Mouse (Mus musculus) megakaryocyte, embryonic 14.5 days (primary cell): ENCODE results near the gene Exosc2.

Experiments used
- FLI1 ChIP-seq: IDR thresholded peaks from 2 replicates; pipeline ENCODE4 v1.6.1; 2012; ENCODE audit warnings: low read length, inconsistent platforms, mixed read lengths
- GATA1 ChIP-seq: IDR thresholded peaks from 3 replicates; pipeline ENCODE4 v1.6.1; 2012; ENCODE audit warnings: mixed read lengths, low read length, inconsistent platforms, borderline replicate concordance

GRCm38 (mm10) chr2:31654854-31655559, 15.5 kb upstream of the Exosc2 start:
- no peak for TF ChIP-seq GATA1
- TF ChIP-seq FLI1, result no peak
